Mouse (Mus musculus): ENCODE measurements at regions not wholly inside any gene's neighbourhood (a gene's known extent, or its start where the extent isn't known, plus 50 kb on each side); places are given as distances from the start of the nearest gene placed in this dataset.

DNA sequence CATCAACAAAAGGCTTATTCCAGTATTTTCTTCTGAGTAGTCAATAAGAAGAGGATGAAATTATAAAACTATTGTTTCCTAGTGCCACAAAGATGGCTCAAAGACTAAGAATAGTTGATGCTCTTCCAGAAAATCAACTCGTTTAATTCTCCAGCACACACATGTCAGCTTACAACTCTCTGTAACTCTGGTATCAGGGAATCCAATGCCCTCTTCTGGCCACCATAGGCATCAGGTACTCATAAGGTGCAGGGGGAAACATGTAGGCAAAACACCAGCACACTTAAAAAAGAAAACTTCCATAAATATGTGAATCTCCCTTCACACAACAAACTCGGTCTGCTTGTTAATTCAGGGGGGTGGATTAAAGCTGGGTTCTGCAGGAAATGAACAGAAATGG lies 734.6 kb upstream of the Pou3f3 start:
- TF ChIP-seq EP300 (IDR thresholded peaks at IDR 0.05; ENCODE audit: low read depth) (no peak), CTCF (IDR thresholded peaks at IDR 0.05; ENCODE audit: low read depth) (no peak)
- Histone ChIP-seq H3K4me2 (ENCODE audit: low read depth, low read length) (no peak overlapping the region), H3K4me1 (ENCODE audit: insufficient read depth) (no peaks in the 10 kb centered on the region), H3K4me3 (ENCODE audit: low read depth, low read length) (no peak overlapping the region), H3K27ac (ENCODE audit: low read depth) (no peak overlapping the region), H3K9ac (replicated peaks) (no peak overlapping the region), H3K9me3 (ENCODE audit: low read length) (no peaks in the 10 kb centered on the region), H3K36me3 (replicated peaks; ENCODE audit: insufficient read depth, low read length) (no peaks in the 10 kb centered on the region), H3K27me3 (ENCODE audit: insufficient read depth, low read length) (no peaks in the 10 kb centered on the region)
- DNase-seq (no peak), ATAC-seq (no peak)
- 46% methylated on average over 2 of the region's 2 CpGs for WGBS (ENCODE audit: insufficient replicate concordance)

DNA sequence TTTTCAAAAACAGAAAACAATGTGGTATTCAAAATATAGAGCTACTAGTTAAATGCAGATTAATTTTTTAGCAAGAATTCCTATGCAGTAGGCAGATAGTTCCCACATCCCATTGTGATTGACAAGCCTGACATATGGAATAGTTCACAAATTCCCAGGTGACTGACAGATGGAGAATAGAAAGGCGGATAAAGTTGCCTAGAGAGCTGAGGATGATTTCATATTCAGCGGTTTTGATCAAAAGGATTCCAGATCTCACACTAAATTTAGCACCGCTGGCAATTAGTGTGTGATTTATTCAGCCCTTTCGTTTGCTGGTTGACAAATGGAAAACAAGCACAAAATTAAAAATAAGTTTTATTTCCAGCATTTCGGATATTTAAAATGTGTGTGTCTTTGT lies 714.0 kb upstream of the Pou3f3 start:
- Histone ChIP-seq H3K27me3 (ENCODE audit: insufficient read depth, low read length) (no peaks in the 10 kb centered on the region), H3K4me2 (ENCODE audit: low read depth, low read length) (no peak overlapping the region), H3K4me1 (ENCODE audit: insufficient read depth) (no peaks in the 10 kb centered on the region), H3K27ac (ENCODE audit: low read depth) (no peak overlapping the region), H3K36me3 (replicated peaks; ENCODE audit: insufficient read depth, low read length) (no peaks in the 10 kb centered on the region), H3K9ac (replicated peaks) (no peak overlapping the region), H3K4me3 (ENCODE audit: low read depth, low read length) (no peak overlapping the region), H3K9me3 (ENCODE audit: low read length) (no peaks in the 10 kb centered on the region)
- DNase-seq (no peak), ATAC-seq (no peak)
- TF ChIP-seq EP300 (IDR thresholded peaks at IDR 0.05; ENCODE audit: low read depth): no peak
- TF ChIP-seq CTCF (IDR thresholded peaks at IDR 0.05; ENCODE audit: low read depth): no peak
- WGBS (ENCODE audit: insufficient replicate concordance): 76% methylated on average over 5 of the region's 5 CpGs

DNA sequence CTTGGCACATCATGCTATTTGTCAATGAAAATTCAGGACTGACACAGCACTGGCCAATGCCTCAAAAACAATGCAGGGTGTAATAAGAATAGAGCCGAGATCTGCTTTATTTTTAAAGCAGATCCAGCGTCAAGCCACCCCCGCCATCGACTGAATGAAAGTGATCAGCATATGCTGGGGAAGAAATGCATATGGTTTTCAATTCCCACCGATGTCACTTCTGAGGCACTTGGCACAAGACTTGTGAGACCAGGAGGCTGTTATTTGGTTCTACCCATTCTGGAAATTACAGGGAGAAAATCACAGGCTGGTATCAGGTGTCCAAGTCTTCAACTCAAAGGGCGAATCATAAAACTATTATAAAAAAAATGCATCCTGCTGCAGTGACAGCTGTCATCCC lies 689.3 kb upstream of the Pou3f3 start:
- Histone ChIP-seq H3K9ac (replicated peaks) (no peak overlapping the region), H3K27me3 (ENCODE audit: insufficient read depth, low read length) (no peaks in the 10 kb centered on the region), H3K4me2 (ENCODE audit: low read depth, low read length) (no peak overlapping the region), H3K4me1 (ENCODE audit: insufficient read depth) (no peaks in the 10 kb centered on the region), H3K36me3 (replicated peaks; ENCODE audit: insufficient read depth, low read length) (no peaks in the 10 kb centered on the region), H3K27ac (ENCODE audit: low read depth) (no peak overlapping the region), H3K4me3 (ENCODE audit: low read depth, low read length) (no peak overlapping the region), H3K9me3 (ENCODE audit: low read length) (no peaks in the 10 kb centered on the region)
- ATAC-seq (no peak), DNase-seq (no peak)
- WGBS (ENCODE audit: insufficient replicate concordance): 80% methylated on average over 6 of the region's 6 CpGs
- TF ChIP-seq CTCF (IDR thresholded peaks at IDR 0.05; ENCODE audit: low read depth) (no peak), EP300 (IDR thresholded peaks at IDR 0.05; ENCODE audit: low read depth) (no peak)

DNA sequence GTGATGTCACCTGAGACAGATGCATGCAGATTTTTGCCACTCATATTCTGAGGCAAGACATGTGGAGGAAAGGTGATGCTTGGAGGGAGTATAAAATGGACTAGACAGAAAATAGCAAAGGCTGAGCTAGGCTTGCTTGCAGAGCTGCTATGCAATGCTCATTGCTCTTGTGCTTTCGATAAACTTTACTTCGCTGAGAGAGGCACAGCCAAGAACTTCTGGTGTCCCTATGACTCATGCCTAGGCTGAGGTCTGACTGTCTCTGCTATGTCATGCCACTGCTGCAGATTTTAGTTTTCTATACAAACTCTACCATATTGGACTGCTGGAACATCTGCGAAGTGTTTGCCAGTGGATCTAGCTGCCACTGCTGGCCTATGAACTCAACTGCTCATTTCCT lies 687.5 kb upstream of the Pou3f3 start:
- Histone ChIP-seq H3K4me2 (ENCODE audit: low read depth, low read length) (no peak overlapping the region), H3K9me3 (ENCODE audit: low read length) (no peaks in the 10 kb centered on the region), H3K36me3 (replicated peaks; ENCODE audit: insufficient read depth, low read length) (no peaks in the 10 kb centered on the region), H3K9ac (replicated peaks) (no peak overlapping the region), H3K27ac (ENCODE audit: low read depth) (no peak overlapping the region), H3K4me3 (ENCODE audit: low read depth, low read length) (no peak overlapping the region), H3K4me1 (ENCODE audit: insufficient read depth) (no peaks in the 10 kb centered on the region), H3K27me3 (ENCODE audit: insufficient read depth, low read length) (no peaks in the 10 kb centered on the region)
- no peak for DNase-seq
- no peak for TF ChIP-seq EP300 (IDR thresholded peaks at IDR 0.05; ENCODE audit: low read depth)
- no peak for TF ChIP-seq CTCF (IDR thresholded peaks at IDR 0.05; ENCODE audit: low read depth)
- 80% methylated on average over 3 of the region's 3 CpGs for WGBS (ENCODE audit: insufficient replicate concordance)
- no peak for ATAC-seq

DNA sequence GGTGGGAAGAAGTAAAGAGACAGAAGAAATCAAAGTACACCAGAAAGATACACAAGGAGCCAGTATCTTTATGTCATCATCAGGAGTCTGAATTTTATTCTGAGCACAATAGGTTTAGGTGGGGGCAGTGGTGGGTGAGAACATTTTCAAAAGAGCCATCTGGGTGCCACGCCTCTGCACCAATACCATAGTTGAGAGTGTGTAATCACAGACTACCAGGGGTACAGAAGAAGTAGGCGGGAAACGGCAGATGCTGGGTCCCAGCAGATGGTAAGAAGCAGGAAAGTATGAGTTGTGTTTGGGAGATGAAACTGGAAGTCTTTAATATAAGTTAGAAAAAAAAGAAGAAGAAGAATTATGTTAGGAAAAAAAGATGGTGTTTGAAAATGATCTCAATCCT lies 682.7 kb upstream of the Pou3f3 start:
- no peak for ATAC-seq
- Histone ChIP-seq H3K4me2 (ENCODE audit: low read depth, low read length) (no peak overlapping the region), H3K36me3 (replicated peaks; ENCODE audit: insufficient read depth, low read length) (no peaks in the 10 kb centered on the region), H3K9me3 (ENCODE audit: low read length) (no peaks in the 10 kb centered on the region), H3K4me1 (ENCODE audit: insufficient read depth) (no peaks in the 10 kb centered on the region), H3K27ac (ENCODE audit: low read depth) (no peak overlapping the region), H3K9ac (replicated peaks) (no peak overlapping the region), H3K27me3 (ENCODE audit: insufficient read depth, low read length) (no peaks in the 10 kb centered on the region), H3K4me3 (ENCODE audit: low read depth, low read length) (no peak overlapping the region)
- TF ChIP-seq EP300 (IDR thresholded peaks at IDR 0.05; ENCODE audit: low read depth): no peak
- TF ChIP-seq CTCF (IDR thresholded peaks at IDR 0.05; ENCODE audit: low read depth): no peak
- DNase-seq: no peak
- 79% methylated on average over 3 of the region's 3 CpGs for WGBS (ENCODE audit: insufficient replicate concordance)

DNA sequence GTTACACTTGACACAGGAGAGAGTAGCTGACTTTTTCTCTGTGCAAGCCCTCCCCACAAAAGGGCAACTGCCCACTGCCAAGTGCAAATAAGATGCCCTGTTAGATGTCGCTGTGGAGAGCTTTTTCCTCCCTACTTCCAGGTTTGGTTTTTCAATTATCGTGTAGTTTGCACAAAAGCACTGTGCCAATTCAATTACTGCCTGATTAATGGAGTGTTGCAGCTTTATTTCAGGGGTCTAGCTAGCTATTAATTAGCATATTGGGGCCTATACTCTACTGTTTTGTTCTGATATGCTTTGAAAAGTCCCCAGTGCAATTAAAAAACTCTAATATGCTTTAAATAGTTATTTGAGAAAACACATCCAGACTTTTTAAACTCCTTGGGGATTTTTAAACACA lies 676.6 kb upstream of the Pou3f3 start:
- Histone ChIP-seq H3K4me3 (ENCODE audit: low read depth, low read length) (no peak overlapping the region), H3K9ac (replicated peaks) (no peak overlapping the region), H3K9me3 (ENCODE audit: low read length) (no peaks in the 10 kb centered on the region), H3K4me2 (ENCODE audit: low read depth, low read length) (no peak overlapping the region), H3K27me3 (ENCODE audit: insufficient read depth, low read length) (no peaks in the 10 kb centered on the region), H3K4me1 (ENCODE audit: insufficient read depth) (no peaks in the 10 kb centered on the region), H3K36me3 (replicated peaks; ENCODE audit: insufficient read depth, low read length) (no peaks in the 10 kb centered on the region), H3K27ac (ENCODE audit: low read depth) (no peak overlapping the region)
- DNase-seq (no peak), ATAC-seq (no peak)
- no peak for TF ChIP-seq CTCF (IDR thresholded peaks at IDR 0.05; ENCODE audit: low read depth)
- no peak for TF ChIP-seq EP300 (IDR thresholded peaks at IDR 0.05; ENCODE audit: low read depth)
- 62% methylated on average over 2 of the region's 2 CpGs for WGBS (ENCODE audit: insufficient replicate concordance)

DNA sequence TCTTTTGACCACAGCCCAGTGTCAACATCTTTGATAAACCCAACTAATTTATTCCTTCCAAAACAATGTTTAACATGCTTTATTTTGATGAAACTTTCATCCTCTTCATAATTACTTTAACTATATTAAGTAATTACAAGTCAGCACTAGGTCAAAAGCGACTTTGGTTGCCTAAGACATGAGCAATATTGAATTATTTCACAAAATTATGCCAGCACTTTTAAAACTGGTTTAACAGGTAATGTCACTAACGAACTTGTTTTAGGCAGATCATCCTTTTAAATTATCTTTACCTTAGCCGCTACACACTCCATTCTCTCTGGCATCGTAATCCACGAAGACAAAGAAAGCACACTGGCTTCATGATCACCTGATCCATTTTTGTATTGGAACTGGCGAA lies 669.8 kb upstream of the Pou3f3 start:
- TF ChIP-seq EP300 (IDR thresholded peaks at IDR 0.05; ENCODE audit: low read depth): no peak
- no peak for TF ChIP-seq CTCF (IDR thresholded peaks at IDR 0.05; ENCODE audit: low read depth)
- H3K4me1 ChIP-seq (ENCODE audit: insufficient read depth): no peaks in the 10 kb centered on the region
- H3K9ac ChIP-seq (replicated peaks): no peak overlapping the region
- H3K36me3 ChIP-seq (replicated peaks; ENCODE audit: insufficient read depth, low read length): no peaks in the 10 kb centered on the region
- ATAC-seq (no peak), DNase-seq (no peak)
- H3K4me2 ChIP-seq (ENCODE audit: low read depth, low read length): no peak overlapping the region
- H3K4me3 ChIP-seq (ENCODE audit: low read depth, low read length): no peak overlapping the region
- no peak overlapping the region for H3K27ac ChIP-seq (ENCODE audit: low read depth)
- no peaks in the 10 kb centered on the region for H3K27me3 ChIP-seq (ENCODE audit: insufficient read depth, low read length)
- 68% methylated on average over 6 of the region's 6 CpGs for WGBS (ENCODE audit: insufficient replicate concordance)
- no peaks in the 10 kb centered on the region for H3K9me3 ChIP-seq (ENCODE audit: low read length)

All from liver, postnatal 0 days (tissue).